Mouse (Mus musculus): ENCODE data around the gene Catsper4. TPM values are rescaled to one million over a fixed set of nuclear protein-coding genes. Genes with fewer than 3 reads are reported as not detected.
"Not testable (repeated sequence)": the region's sequence is repeated elsewhere in the genome, so short reads cannot be mapped to it uniquely, and the experiment has no call there.

Catsper4 gene
- total RNA-seq (2017), result not detected in 3 replicates

DNA sequence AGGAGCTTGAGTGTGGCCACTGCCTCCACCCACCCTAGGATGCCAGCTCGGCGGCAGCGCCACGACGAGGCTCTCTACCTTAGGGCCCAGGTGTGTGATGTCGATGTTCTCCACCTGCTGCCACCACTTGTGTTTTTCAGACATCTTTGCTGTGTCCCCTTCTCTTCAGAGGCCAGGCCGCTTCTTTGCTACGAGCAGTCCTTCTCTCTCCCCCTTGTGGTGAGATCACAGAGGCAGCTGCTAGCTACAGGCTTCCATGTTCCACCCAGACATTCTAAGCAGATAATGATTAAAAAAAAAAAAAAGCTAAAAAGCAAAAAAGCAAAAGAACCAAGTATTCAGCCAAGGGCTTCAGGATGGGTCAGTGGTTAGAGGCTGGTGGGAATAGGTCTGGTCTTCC lies at the start of gene Catsper4:
Gene Catsper4 (minus strand): TSS at position 190 of the 400 bp plus-strand sequence.
- no peak for ATAC-seq (replicated peaks; ENCODE audit: insufficient number of reproducible peaks, low FRiP score, low TSS enrichment, poor library complexity, severe bottlenecking)

DNA sequence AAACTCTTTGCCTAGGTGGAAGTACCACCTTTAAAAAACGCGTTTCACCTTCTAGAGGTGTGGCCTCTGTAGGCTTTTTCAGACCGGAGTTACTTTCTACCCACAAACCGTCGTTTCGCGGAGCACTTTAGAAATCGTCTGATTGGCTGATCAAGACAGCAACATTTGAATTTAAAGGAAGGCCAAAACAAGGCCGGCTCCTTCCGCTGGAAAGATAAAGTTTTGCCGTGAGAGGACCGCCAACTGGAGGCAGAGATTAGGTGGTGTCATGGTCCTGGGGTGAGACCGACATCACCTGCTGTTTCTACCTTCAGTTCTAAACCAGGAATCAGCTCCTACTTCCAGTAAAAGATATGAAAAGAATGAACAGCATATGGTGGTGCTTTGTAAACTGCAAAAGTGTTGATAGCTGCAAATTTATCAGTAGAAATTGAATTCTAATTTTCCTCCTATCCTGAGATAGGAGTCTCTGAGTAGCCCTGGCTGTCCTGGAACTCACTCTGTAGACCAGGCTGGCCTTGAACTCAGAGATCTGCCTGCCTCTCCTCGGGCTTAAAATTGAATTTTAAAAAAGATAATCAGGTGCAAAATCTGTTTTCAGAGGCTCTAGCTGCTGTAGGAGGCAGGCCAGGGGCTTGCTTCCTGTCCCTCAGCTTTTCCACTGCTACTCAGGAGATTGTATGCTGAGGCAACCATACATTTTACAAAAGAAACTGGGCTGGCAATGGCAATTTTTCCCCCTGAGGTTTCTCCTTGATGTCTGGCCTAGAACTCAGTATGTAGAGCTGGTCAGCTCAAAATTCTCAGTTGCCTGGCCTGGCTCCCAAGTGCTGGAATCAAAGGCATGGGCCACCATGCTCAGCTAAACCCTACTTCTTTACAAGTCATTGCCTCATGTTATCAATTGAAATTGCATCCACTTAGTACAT lies 46.5 kb upstream of the Catsper4 start:
- ATAC-seq (replicated peaks; ENCODE audit: insufficient number of reproducible peaks, low FRiP score, low TSS enrichment, poor library complexity, severe bottlenecking), result peak; percentile 66

DNA sequence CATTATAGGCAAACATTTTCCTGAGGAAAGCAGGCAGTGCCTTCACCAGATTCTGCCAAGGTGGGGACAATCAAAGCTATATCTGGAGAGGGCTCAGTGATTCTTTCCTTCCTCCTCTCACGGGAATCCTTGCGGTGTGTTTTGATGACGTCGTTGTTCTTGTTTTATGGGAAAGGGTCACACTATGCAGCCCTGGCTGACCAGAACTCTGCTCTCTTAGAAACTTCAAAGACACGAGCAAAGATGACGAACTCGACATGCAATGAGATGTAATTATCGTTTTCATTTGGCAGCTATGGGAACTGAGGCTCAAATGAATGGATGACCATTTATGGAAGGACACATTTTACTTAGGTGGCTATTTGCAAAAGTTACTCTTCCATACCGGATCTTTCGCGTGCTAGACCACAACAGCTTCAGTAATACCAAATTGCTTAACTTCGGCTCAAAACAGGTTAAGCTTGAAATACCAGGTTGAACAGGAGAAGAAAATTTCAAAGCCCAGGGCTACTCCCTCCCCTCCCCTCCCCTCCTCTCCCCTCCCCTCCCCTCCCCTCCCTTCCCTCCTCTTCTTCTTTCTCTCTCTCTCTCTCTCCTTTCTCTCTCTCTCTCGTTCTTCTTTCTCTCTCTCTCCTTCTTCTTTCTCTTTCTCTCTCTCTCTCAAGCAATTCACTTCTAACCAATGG lies 45.7 kb upstream of the Catsper4 start:
- no peak for ATAC-seq (replicated peaks; ENCODE audit: insufficient number of reproducible peaks, low FRiP score, low TSS enrichment, poor library complexity, severe bottlenecking)

DNA sequence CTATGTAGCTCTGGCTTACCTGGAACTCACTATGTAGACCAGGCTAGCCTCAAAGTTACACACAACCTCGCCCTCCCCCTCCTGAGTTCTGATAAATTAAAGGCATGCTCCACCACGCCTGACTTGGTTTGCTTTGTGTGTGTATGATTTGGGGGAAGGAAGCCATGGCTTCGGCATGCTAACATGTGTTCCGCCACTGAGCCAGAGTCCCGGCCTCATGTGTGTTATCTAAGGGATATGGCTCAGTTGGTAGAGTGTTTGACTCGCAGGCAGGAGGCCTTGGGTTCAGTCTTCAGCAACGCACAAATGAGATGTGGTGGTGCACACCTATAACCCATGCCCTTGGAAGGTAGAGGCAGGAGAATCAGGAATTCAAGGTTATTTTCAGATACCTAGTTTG lies 44.8 kb upstream of the Catsper4 start:
- ATAC-seq (replicated peaks; ENCODE audit: insufficient number of reproducible peaks, low FRiP score, low TSS enrichment, poor library complexity, severe bottlenecking), result no peak

DNA sequence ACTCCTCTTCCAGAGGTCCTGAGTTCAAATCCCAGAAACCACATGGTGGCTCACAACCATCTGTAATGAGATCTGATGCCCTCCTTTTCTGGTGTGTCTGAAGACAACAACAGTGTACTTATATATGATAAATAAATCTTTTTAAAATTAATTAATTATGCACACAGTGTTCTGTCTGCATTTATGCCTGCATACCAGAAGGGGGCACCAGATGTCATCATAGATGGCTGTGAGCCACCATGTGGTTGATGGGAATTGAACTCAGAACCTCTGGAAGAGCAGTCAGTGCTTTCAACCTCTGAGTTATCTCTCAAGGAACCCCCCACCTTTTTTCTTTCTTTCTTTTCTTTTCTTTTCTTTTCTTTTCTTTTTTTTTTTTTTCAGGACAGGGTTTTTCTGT lies 42.4 kb upstream of the Catsper4 start:
- ATAC-seq (replicated peaks; ENCODE audit: insufficient number of reproducible peaks, low FRiP score, low TSS enrichment, poor library complexity, severe bottlenecking), result not testable (repeated sequence)

DNA sequence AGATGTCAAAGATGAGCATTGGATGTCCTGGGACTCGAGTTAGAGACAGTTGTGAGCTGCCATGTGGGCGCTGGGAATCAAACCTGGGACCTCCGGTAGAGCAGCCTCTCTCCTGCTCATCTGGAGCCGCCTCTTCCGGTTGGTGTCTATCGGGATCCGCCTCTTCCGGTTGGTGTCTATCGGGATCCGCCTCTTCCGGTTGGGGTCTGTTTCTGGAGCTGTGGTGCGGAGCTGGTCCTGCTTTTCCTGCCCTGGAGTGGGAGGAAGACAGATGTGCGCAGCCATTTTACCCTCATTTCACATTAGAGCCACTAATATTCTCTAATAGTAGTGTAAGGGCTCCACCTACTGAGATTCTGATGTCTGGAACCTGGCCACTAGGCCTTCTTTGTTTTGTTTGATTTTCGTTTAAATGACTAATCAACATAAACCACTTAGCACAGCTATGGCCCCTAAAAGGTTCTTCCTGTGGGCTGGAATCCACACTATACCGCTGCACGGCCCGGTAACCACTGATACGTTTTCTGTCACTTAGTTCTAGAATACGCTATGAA lies 41.0 kb upstream of the Catsper4 start:
- ATAC-seq (replicated peaks; ENCODE audit: insufficient number of reproducible peaks, low FRiP score, low TSS enrichment, poor library complexity, severe bottlenecking), result no peak

DNA sequence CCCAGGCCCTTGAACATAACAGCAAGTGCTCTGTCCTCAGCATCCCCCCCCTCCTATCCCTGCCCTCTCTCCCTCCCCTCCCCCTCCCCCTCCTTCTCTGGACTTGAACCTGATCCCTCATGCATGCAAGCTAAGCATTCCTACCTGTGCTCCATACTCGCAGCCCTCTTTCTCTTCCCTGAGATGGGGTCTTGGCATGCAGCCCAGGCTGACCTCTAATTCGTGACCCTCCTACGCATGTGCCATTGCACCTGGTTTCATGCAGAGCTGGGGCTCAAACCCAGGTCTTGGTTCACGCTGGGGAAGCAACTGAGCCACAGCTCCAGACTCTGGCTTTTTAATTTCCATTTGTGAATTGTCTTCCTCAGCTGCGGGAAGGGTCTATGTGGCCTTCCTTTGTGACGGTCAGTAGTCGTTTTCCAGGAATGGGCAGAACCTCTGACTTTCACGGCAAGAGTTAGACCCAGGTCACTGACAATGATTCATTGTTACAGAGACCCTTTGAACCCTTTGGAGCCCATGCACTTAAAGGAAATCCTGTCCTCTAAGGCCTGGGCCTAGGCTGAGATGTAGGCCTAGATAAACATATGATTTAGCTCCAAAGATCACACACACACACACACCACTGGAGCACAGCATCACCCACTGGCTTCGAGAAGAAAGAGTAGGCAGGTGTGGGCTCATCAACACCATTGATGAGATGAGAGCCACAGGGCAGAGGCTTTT lies 38.8 kb upstream of the Catsper4 start:
- ATAC-seq (replicated peaks; ENCODE audit: insufficient number of reproducible peaks, low FRiP score, low TSS enrichment, poor library complexity, severe bottlenecking), result no peak

DNA sequence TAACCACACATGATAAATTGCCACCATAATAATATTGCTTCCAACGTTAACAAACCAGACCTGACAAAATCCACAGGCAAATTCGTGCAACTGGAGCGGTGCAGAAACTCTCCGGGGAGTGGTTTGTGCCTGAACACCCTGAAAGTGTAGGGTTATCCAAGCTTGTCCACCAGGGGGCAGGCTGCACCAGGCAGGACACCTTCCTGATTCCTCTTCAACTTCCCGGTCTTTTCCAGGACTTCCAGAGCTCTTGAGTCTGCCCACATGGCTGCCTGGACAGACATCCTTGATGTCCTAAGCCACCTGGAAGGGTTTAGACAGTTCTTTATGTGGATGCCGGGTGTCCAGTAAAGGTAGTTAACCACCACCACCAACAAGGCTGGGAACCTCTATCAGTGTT lies 36.0 kb upstream of the Catsper4 start:
- no peak for ATAC-seq (replicated peaks; ENCODE audit: insufficient number of reproducible peaks, low FRiP score, low TSS enrichment, poor library complexity, severe bottlenecking)

DNA sequence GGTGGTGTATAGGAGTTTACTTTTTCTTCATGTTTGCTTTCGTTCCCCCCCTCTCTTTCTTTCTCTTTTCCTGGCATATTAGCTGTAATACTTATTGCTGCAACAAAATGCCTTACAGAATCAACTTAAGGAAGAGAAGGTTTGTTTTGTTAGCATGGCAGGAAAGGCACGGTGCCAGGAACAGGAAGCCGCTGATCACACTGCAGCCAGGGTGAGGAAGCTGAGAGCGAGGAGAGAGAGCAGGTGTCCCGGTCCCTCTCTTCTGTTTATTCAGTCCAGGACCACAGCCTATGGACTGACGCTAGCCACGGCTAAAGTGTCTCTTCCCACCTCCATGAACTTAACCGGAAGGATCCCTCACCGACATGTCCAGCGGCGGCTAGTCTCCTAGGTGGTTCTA lies 31.2 kb upstream of the Catsper4 start:
- ATAC-seq (replicated peaks; ENCODE audit: insufficient number of reproducible peaks, low FRiP score, low TSS enrichment, poor library complexity, severe bottlenecking), result no peak

DNA sequence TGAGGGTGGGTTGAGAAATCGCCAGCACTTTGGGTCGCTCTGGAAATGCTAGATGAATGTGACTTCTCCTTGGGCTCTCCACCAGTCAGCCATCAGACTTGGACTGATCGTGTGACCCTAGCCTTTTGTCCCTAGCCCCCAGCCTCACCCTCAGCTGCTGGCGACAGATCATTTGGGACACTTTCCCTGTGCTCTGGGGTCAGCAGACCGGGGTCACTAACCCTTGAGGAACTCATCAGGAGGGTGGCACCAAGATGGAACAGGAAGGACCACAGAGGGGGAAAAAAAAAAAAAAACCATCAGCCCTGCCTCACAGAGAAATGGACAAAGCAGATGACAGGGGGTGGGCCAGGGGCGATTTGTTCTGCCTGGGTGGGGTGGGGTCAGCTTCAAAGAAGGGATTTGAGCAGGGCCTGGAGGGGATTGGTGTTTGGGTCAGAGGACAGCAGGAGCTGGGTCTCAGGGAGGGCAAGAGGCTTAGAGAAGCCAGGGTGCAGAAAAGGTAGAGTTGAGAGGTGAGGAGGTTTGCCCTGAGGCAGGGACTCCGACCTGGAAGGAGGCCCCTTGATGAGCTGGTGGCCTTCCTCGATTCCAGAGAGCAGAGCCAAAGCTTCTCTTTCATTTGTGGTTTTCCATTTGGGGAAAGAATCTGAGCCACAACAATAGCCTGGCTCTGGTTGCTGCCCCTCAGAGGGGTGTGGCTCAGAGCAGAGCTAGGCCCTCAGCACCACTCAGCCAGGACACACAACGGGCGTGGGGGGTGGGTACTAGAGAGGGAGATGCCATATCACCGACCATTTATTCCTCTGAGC lies 30.2 kb upstream of the Catsper4 start:
- ATAC-seq (replicated peaks; ENCODE audit: insufficient number of reproducible peaks, low FRiP score, low TSS enrichment, poor library complexity, severe bottlenecking), result no peak

DNA sequence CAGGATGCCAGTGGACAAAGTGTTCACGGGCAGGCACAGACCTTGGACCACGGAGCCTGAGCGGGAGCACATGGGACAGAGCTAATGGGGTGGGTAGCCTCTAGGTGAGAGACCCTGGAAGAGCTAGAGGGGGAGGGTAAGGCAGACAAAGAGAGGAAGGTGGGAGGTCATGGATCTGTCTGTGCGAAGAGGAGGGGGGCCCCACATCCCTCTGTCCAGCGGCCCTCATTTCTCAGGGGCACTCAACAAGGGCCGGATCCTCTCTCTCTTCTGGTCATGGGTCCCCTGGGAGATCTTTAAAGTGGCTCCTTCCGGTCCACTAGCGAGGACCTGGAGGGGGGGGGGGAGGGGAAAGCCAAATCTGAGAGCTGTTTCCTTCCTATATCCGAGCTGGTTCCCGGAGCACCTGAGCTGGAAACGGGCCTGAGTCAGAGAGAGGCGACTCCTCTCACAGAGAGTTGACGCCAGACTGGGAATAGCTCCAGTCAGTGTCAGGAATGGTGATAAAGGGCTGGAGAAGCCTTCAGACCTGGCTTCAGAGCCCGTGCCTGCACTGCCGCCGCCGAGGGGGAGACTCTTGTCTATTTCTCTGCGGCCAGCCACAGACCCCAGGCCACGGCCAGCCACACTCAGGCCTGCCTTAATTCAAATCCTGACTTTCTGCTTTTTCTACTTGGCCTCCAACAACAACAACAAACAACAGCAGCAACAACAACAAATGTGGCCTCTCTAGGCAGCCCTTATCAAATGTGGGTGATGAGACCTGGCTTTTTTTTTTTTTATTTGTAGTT lies 29.4 kb upstream of the Catsper4 start:
- no peak for ATAC-seq (replicated peaks; ENCODE audit: insufficient number of reproducible peaks, low FRiP score, low TSS enrichment, poor library complexity, severe bottlenecking)

DNA sequence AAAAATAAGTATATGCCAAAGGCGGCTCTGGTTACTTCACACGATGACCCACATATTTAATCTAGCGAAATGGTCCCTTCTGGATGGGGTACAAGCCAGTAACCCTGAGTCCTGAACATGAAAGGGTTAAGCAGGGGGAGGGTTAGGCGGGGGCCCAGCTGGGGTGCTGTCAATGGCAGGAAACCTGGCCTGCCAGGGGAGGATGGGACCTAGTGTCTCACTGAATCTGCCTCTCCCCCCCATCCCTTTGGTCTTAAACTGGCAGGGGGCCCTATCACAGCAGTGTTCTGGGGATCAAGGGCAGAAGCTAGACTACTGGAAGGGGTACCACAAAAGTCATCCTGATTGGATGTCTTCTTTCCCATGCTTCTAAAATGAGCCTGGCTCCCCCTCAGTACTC lies 28.7 kb upstream of the Catsper4 start:
- ATAC-seq (replicated peaks; ENCODE audit: insufficient number of reproducible peaks, low FRiP score, low TSS enrichment, poor library complexity, severe bottlenecking), result no peak

DNA sequence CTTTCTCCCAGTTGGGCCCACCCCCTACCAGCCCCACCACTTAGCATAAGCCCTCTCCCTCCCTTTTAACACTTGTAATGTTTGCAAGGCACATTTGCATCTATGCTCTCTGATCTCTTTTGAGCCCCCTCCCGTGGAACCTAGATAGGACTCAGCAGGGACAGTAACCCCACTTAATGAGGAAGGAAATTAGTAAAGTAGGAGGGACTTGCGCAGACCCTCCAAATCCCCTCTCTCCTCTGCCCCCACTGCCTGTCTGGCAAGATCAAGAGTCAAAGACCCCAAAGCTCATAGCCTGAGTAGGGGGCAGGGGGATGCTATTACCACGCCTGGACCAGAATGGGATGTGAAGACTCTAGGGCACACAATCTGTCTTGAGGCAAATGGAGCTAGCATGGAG lies 27.7 kb upstream of the Catsper4 start:
- no peak for ATAC-seq (replicated peaks; ENCODE audit: insufficient number of reproducible peaks, low FRiP score, low TSS enrichment, poor library complexity, severe bottlenecking)

DNA sequence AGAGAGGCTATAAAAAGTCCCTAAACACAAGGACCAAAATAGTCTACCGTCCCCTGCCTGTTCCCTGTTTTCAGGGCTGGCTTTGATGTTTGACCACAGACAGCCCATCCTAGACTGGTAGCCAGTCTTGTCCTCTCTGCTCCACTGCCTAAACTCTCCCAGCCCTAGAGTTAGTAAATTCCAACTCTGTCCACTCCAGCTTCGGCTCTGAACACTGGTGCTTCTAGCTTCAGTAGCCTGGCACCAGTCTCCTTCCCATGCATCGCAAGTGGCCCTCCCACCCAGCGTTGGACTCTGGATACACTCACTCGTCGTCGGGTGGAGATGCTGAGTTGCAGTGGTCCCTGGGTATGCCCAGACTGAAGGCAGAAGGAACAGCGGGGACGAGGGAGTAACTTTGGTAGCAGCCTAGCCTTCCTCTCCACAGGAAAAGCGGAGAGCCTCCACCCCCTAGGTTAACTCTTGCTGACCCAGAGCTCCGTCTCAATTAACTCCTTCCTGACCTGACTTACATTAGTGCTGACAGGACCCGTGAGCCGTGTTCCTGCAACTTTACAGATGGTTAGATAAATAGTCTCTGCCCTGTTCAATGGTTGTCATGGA lies 26.6 kb upstream of the Catsper4 start, which contains the start of gene Grrp1:
Gene Grrp1 (minus strand): TSS at position 385 of the 603 bp plus-strand sequence.
- no peak for ATAC-seq (replicated peaks; ENCODE audit: insufficient number of reproducible peaks, low FRiP score, low TSS enrichment, poor library complexity, severe bottlenecking)

DNA sequence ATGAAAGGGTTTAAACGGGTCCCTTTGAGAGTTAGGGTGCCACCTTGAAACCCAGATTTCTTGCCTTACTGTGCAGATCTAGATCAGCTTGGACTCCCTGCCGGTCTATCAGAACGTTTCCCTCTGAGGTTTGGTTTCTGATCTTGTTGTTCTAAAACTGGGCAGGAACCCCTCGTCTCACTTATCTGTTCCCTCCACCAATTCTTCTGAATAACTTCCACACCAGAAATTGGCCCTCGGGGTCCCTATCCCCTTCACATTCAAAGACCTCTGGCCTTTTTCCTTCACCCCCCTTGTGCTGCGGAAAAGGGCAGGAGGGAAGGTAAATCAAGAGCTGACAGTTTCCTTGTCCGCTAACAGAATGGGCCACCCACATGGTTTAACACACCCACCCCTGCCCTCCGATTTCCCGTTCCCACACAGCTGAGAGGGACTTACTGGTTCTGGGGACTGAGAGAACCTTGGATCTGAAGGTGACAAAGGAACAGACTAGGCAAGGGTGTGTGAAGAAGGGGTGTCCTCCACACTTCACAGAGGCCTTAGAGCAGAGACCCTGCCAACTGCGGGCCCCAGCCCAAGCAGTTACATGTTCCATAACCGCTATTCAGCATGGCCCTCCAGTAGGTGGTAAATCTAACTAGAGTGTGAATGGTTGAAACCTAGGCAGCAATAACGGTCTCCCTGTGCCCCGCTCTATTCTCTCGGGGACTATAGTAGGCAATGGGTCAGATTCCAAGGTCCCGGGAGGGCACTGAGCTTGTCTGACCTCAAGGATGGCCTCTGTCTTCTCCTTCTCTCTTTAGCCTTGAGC lies 25.9 kb upstream of the Catsper4 start:
- no peak for ATAC-seq (replicated peaks; ENCODE audit: insufficient number of reproducible peaks, low FRiP score, low TSS enrichment, poor library complexity, severe bottlenecking)

DNA sequence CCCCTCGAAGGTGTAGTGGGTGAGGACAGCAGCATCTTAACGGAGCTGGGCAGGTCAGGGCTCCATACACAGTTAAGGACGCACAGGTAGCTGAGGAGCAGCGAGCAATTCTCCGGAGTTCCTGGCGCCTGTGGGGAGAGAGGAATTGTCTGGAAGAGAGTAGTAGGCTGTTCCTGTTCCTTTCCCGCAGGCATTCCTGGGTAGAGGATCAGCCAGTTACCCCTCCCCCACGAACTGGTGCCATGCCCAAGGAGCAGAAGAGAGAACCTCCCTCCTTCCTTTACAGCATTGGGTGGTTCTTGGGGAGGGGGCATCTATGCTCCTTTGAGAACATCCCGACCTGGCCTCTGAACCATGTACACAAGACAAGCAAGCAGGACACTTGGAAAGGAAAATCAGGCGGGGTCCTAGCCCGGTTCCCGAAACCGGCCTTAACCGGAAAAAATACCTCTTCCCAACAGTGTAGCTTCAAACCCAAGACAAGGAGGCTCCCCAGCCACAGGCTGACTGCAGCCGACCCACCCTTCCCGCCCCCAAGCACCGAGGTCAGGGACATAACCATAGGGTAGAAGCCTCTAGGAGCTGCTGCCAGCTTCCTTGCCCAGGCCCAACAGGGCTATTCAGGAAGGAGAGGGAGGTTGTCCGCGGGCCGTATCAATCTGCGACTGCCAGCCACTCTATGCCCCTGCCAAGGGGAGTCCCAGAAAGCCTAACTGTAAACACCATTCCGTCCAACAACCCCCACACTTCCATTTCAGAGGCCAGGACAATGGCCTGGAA lies 25.1 kb upstream of the Catsper4 start:
- no peak for ATAC-seq (replicated peaks; ENCODE audit: insufficient number of reproducible peaks, low FRiP score, low TSS enrichment, poor library complexity, severe bottlenecking)
